Mouse (Mus musculus) stomach, embryonic 15.5 days (tissue): ENCODE measurements around the gene Rundc3b. TPM values are rescaled to one million over a fixed set of nuclear protein-coding genes. Genes with fewer than 3 reads are reported as not detected.

Experiments used
- ATAC-seq: fragments of 200-750 bp; cut with Nextera tagmentation; 2 replicates; pipeline ENCODE4 v1.8.0; 2017; ENCODE audit warnings: low read depth, moderate number of reproducible peaks, moderate TSS enrichment; ENCODE audit not compliant: insufficient read depth, low FRiP score
- H3K27ac ChIP-seq: fragments of 300-500 bp; sonication (generic); 2 replicates; pipeline ENCODE4 v1.5.1; 2015; ENCODE audit warnings: mild to moderate bottlenecking, inconsistent platforms
- H3K27me3 ChIP-seq: fragments of 300-500 bp; sonication (generic); replicated peaks from 2 replicates; pipeline ENCODE4 v1.6.1; 2015; ENCODE audit warnings: inconsistent platforms
- H3K36me3 ChIP-seq: fragments of 300-500 bp; sonication (generic); 2 replicates; pipeline ENCODE4 v1.6.1; 2015; ENCODE audit warnings: inconsistent platforms
- H3K4me1 ChIP-seq: fragments of 300-500 bp; sonication (generic); 2 replicates; pipeline ENCODE4 v1.6.1; 2015; ENCODE audit warnings: inconsistent platforms
- H3K4me2 ChIP-seq: fragments of 300-500 bp; sonication (generic); 2 replicates; pipeline ENCODE4 v1.6.1; 2015; ENCODE audit warnings: mild to moderate bottlenecking, inconsistent platforms
- H3K4me3 ChIP-seq: fragments of 300-500 bp; sonication (generic); replicated peaks from 2 replicates; pipeline ENCODE4 v1.5.1; 2015; ENCODE audit warnings: inconsistent platforms
- H3K9ac ChIP-seq: fragments of 300-500 bp; sonication (generic); 2 replicates; pipeline ENCODE4 v1.6.1; 2015; ENCODE audit warnings: inconsistent platforms
- H3K9me3 ChIP-seq: fragments of 300-500 bp; sonication (generic); 2 replicates; pipeline ENCODE4 v1.6.1; 2016; ENCODE audit warnings: inconsistent platforms
- WGBS: fragments of 180-500 bp; shearing (Covaris S2); methylation state at CpG from one replicate; pipeline ENCODE4 v1.1.7; 2015; 5-methylcytosine and 5-hydroxymethylcytosine counted together
- polyA plus RNA-seq: library from polyadenylated mRNA; unstranded; fragments of >200 nt; fragmentation: Nextera tagmentation; extraction: Ambion mirVana; gene quantifications from 2 replicates; pipeline ENCODE4 v1.2.1, GENCODE M21; 2015

Gene Rundc3b
- polyA plus RNA-seq, 1 experiment from 2014 or later, result 3.1 TPM

DNA sequence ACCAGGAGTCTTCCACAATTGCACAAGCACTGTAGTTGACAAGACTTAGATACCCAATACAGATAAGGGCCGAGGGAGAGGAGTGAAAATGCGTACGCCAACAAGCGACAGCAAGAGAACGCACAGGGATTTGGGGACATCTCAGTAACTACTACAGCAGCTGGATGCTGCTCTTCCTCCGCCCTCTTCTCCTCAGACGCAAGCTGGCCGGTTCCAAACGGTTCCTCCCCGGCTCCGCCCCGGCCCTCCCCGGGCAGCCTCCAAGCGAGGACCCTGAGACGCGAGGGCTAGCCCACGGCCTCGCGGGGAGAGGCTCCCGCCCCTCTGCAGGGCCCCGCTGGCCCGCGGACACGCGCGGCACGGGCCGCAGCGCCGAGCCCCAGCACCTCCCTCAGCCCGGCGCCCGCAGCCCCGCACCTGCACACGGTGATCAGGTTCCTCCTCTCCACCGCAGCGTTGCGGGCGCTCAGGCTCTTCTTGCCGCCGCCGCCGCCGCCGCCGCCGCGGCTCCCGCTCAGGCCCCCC, 619 bp downstream of the Rundc3b start:
- H3K9me3 ChIP-seq, result no peaks in the 10 kb centered on the region
- H3K9ac ChIP-seq, result peak overlapping the region; percentile 56
- H3K27ac ChIP-seq, result peak overlapping the region; percentile 49; the same call in 1 of the 2 replicates
- peaks cover 2% of the 10 kb centered on the region; the same call in 1 of the 2 replicates for H3K4me1 ChIP-seq
- under 1% methylated on average over 48 of the region's 49 CpGs for WGBS
- H3K27me3 ChIP-seq, result no peaks in the 10 kb centered on the region
- H3K4me3 ChIP-seq, result peak overlapping the region; percentile 86
- ATAC-seq, result peak; percentile 59
- no peaks in the 10 kb centered on the region for H3K36me3 ChIP-seq
- H3K4me2 ChIP-seq, result peak overlapping the region; percentile 99

DNA sequence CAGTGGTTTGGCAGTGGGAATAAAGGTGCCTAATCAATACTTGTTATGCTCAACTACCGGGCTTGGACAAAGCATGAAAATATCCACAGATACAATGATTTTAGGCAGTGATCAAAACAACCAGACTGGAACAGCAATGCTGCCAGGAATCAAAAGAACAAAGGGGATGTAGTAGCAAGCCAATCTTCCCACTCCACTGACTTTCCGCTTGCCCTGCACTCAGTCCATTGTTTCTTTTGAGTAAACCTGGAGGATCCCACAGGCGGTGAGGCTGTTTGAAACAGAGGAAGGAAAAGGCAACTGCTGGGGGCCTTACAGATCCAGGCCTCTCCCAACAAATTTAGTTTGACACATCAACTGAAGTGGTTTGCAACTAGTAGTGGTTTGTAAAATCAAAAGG, 51.6 kb downstream of the Rundc3b start:
- Histone ChIP-seq H3K27me3 (no peaks in the 10 kb centered on the region), H3K36me3 (no peaks in the 10 kb centered on the region), H3K27ac (no peak overlapping the region), H3K4me2 (no peak overlapping the region), H3K9me3 (no peaks in the 10 kb centered on the region), H3K9ac (no peak overlapping the region), H3K4me3 (no peak overlapping the region), H3K4me1 (no peaks in the 10 kb centered on the region; the same call in 1 of the 2 replicates)
- WGBS, result 55% methylated on average over 3 of the region's 3 CpGs
- no peak for ATAC-seq

DNA sequence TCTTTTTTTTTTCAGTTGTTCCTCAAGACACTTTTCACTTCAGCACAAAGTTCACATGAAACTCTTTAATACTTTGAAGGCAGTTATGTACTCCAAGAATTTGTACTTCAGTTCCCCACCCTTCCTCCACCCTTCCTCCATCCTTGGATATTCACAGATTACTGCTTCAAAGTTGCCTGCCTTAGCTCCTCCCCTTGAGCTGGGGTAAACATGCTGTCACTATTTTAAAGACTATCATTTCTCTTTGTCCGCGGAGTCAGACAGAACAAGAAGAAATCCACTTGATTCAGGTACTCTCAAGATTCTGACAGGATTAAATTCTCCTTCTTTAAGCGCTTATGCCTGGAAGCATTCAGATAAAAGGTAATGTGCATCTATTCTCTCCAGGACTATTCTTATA, 55.9 kb downstream of the Rundc3b start:
- no peak overlapping the region for H3K9ac ChIP-seq
- no peak overlapping the region for H3K4me2 ChIP-seq
- no peak overlapping the region for H3K27ac ChIP-seq
- ATAC-seq, result no peak
- no peaks in the 10 kb centered on the region for H3K27me3 ChIP-seq
- 34% methylated on average over 3 of the region's 3 CpGs for WGBS
- H3K4me1 ChIP-seq, result no peaks in the 10 kb centered on the region
- H3K4me3 ChIP-seq, result no peak overlapping the region
- no peaks in the 10 kb centered on the region for H3K9me3 ChIP-seq
- H3K36me3 ChIP-seq, result no peaks in the 10 kb centered on the region

DNA sequence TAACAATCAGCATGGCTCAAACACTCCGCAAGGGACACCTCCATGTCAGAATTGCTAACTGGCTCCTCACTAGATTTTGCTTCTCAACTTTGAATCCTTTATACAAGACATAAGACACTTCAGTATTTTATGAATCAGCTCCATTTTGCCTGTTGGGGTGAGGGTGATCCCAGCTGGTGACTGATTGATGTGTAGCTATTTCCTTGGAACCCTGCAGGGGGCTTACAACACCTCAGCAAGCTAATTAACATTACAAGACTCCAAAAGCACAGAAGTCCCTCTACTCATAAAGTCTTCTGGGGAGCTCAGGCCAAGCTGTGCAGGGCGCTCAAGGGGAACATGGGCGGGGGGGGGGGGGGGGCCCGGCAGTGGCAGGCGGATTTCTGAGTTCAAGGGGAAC, 78.2 kb downstream of the Rundc3b start:
- ATAC-seq, result no peak
- Histone ChIP-seq H3K36me3 (no peaks in the 10 kb centered on the region), H3K27ac (no peak overlapping the region), H3K4me3 (no peak overlapping the region), H3K4me1 (no peaks in the 10 kb centered on the region), H3K9ac (no peak overlapping the region), H3K27me3 (no peaks in the 10 kb centered on the region), H3K9me3 (no peaks in the 10 kb centered on the region), H3K4me2 (no peak overlapping the region)
- WGBS, result 75% methylated on average over 2 of the region's 5 CpGs

DNA sequence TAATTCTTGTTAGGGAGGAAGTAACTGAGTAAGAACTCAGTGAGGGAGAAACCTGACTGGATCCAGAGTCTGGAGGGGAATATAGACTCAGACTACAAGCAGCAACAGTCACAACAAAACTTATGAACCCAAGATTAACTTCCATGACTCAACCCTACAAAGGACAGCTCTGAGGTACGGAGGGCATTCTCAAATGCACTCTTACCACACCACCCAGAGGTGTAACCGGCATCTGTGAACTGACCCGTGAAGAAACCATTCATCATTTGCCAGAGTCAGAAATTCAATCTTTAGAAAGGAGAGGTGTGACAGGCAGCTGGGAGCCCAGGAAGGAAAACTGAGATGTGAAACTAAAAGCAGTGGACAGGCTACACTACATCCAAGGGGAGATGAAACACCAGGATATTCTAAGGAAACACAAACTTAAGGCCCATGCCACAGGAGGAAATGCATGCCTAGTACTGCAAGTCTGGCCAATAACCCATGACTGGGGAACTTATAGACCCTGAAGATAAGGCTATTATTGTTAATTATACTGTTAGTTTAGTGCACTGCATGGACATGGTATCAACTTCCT, 80.0 kb downstream of the Rundc3b start:
- Histone ChIP-seq H3K4me3 (no peak overlapping the region), H3K4me2 (no peak overlapping the region), H3K4me1 (no peaks in the 10 kb centered on the region), H3K9ac (no peak overlapping the region), H3K27ac (no peak overlapping the region), H3K27me3 (no peaks in the 10 kb centered on the region), H3K9me3 (no peaks in the 10 kb centered on the region), H3K36me3 (no peaks in the 10 kb centered on the region)
- no peak for ATAC-seq
- WGBS, result 49% methylated on average over 3 of the region's 3 CpGs

DNA sequence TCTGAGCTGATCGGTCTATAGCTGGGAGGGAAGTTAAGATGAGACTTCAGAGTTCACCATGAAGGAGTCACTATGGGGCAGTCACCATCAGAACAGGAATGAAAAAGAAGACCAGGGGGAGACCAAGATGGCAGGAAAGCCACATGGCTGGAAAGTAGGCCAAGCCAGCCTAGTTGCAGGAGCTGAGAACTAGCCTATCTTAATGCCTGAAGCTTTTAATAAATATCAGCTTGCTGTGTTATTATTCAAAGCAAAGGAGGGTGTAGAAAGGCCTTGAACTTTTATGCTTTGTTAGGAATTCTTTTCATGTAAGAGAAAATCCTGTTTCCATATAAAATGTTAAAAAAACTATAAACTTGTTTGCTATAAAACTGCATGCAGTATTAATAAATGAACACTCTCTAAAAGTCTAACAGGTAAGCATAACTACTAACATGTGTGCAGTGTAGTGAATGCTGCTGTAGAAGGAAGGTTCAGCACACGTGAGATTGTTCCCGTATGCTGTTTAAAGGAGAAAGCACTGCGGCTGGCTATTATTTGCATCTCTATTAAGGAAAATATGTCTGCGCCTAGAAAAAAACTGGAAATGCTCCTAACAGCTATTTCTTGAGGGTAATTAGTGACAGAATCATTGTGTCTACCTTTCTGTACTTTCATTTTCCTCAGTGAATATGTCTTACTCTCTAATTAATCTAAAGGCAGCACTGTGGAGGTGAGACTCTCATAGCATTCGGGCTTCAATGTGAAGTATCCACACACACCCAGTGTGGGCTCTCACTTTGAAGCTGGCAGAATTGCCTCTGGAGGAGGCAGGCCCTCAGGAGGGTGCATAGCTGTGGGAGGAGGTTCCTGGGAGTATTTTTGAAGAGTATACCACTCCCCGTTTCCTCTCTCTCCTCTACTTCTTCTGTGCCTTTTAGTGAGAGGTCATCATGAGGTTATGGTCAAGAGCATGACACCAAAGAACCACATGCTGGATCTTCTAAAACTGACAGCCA, 81.3 kb downstream of the Rundc3b start:
- no peaks in the 10 kb centered on the region for H3K9me3 ChIP-seq
- H3K27ac ChIP-seq, result no peak overlapping the region

DNA sequence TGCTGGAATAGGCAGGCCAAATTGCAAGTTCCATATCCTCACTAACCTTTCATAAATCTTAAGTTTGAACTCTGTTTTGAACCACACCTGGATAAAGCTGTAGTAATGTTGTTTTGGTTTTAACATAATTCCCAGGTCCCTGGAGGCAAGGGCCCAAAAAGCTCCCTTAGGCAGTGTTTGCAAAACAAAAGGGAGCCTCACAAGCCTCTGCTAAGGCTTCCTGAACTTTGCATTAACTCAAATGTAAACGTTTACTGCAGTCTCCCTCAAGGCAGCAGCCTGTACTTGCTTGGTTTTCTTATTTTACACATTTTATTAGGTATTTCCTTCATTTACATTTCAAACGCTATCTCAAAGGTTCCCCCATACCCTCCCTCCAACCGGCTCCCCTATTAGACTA, 103.7 kb downstream of the Rundc3b start:
- Histone ChIP-seq H3K27me3 (no peaks in the 10 kb centered on the region), H3K27ac (no peak overlapping the region), H3K4me1 (no peaks in the 10 kb centered on the region), H3K4me3 (no peak overlapping the region), H3K9ac (no peak overlapping the region), H3K36me3 (no peaks in the 10 kb centered on the region), H3K4me2 (no peak overlapping the region), H3K9me3 (no peaks in the 10 kb centered on the region)
- WGBS, result 45% methylated on average over 3 of the region's 3 CpGs
- no peak for ATAC-seq

More for the DNA sequence above, 81.3 kb downstream of the Rundc3b start:
- ATAC-seq, result no peak
- Histone ChIP-seq H3K4me1 (no peaks in the 10 kb centered on the region), H3K9ac (no peak overlapping the region), H3K36me3 (no peaks in the 10 kb centered on the region), H3K4me2 (no peak overlapping the region), H3K27me3 (no peaks in the 10 kb centered on the region), H3K4me3 (no peak overlapping the region)
- 70% methylated on average over 7 of the region's 7 CpGs for WGBS

DNA sequence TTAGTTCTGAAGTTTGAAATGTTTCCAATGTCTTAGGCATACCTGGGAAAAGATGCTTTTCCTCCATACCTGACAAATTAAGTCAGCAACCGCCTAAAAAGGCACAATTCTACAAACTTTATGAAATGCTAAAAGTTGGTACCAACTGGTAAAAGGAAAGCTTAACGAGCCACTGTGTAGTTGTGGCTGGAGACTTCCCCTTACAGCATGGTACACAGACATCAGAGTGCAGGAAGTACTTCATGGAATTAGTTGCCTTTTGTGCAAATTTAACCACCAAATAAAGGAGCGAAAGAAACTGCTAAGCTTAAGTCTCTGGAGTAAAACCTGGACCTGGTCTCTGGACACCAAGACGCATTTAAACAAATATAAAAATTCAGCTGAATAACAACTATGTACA, 131.0 kb downstream of the Rundc3b start:
- 77% methylated on average over 4 of the region's 4 CpGs for WGBS
- no peak overlapping the region for H3K9ac ChIP-seq
- no peak overlapping the region for H3K4me3 ChIP-seq
- H3K4me2 ChIP-seq, result no peak overlapping the region
- no peaks in the 10 kb centered on the region for H3K4me1 ChIP-seq
- H3K27ac ChIP-seq, result no peak overlapping the region
- no peak for ATAC-seq
- no peaks in the 10 kb centered on the region for H3K27me3 ChIP-seq
- H3K36me3 ChIP-seq, result no peaks in the 10 kb centered on the region
- H3K9me3 ChIP-seq, result no peaks in the 10 kb centered on the region

DNA sequence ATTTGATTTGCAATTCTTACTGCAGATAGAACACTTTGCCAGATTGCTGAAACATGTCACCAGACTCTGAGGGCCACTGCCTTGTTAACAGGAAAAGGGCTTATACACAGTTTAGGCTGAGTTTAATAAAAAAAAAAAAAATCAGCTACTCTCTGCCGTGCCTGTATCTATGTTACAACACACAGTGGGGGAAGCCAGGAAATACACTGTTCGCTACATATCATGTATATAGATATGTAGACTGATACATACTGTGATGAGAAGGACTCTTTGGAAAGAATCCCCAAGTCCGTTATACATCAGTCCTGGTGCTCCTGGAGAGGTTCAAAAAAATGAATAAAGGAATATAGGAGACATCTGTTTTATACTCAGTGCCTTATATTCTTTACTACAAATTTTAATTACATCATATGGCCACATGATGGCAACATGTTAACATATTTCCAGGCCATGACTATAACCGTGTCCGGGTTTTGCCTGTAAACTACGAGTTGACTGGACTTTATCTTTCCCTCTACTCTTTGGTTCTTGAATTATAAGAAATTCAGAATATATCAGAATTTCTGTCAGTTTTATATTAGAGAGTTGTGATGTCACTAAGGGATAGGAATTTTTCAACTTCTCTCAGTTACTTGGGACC, 133.2 kb downstream of the Rundc3b start:
- Histone ChIP-seq H3K9me3 (no peaks in the 10 kb centered on the region), H3K27me3 (no peaks in the 10 kb centered on the region), H3K4me2 (no peak overlapping the region), H3K4me3 (no peak overlapping the region), H3K36me3 (no peaks in the 10 kb centered on the region), H3K4me1 (no peaks in the 10 kb centered on the region), H3K9ac (no peak overlapping the region), H3K27ac (no peak overlapping the region)
- 37% methylated on average over 6 of the region's 6 CpGs for WGBS
- no peak; the same call in 1 of the 2 replicates for ATAC-seq

DNA sequence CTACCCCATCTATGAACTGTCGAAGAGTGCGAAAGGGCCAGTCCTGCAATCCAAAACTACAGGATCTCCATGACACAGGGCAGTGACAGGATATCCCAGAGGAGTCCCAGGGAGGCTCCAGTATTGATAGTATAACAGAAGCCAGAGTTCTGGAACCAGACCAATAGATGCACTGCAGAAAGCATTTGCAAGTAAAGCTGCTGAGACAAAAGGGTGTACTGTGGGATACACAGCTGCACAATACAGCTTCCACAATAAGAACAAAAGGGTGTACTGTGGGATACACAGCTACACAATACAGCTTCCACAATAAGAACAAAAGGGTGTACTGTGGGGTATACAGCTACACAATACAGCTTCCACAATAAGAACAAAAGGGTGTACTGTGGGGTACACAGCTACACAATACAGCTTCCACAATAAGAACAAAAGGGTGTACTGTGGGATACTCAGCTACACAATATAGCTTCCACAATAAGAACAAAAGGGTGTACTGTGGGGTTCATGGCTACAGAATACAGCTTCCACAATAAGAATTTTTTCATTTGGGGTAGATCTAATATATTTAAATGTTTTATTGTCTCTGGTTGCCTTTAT, 134.0 kb downstream of the Rundc3b start:
- no peaks in the 10 kb centered on the region for H3K27me3 ChIP-seq
- no peak overlapping the region for H3K27ac ChIP-seq
- WGBS, result 84% methylated on average over 2 of the region's 2 CpGs
- H3K9me3 ChIP-seq, result no peaks in the 10 kb centered on the region
- H3K4me2 ChIP-seq, result no peak overlapping the region
- H3K9ac ChIP-seq, result no peak overlapping the region
- no peak overlapping the region for H3K4me3 ChIP-seq
- H3K4me1 ChIP-seq, result no peaks in the 10 kb centered on the region
- no peaks in the 10 kb centered on the region for H3K36me3 ChIP-seq
- ATAC-seq, result no peak

DNA sequence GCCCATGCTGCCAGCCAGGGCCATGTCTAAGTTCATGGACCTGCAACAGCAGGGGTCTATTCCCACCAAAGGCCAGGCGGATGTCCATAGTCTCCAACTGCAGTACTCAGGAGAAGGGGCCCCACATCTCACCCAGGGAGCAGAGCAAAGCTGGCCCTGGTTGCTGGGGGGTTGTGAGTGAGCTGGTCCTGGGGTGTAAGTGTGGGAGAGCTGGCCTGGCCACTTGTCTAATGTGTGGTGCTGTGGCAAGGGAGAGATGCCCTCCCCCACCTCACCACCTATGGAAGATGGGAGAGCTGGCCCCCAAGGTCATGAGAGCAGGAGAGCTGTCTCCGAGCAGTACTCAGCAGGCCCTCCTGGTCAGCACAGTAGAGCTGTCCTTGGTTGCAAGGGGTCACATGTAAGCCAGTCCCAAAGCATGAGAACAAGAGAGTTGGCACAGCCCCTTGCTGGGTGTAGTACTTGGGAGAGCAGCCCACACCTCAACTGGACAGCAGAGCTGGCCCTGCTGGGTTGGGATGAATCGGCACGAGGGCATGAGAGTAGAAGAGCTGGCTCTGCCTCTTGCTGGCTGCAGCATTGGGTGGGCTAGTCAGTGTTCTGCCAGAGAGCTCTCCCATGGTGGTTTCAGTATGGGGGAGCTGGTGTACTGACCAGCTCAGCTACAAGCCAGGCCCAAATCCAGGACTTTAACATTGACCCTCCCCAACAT, 134.6 kb downstream of the Rundc3b start:
- no peaks in the 10 kb centered on the region for H3K4me1 ChIP-seq
- no peaks in the 10 kb centered on the region for H3K9me3 ChIP-seq
- H3K4me3 ChIP-seq, result no peak overlapping the region
- H3K36me3 ChIP-seq, result no peaks in the 10 kb centered on the region
- no peak overlapping the region for H3K27ac ChIP-seq
- no peak for ATAC-seq
- H3K27me3 ChIP-seq, result no peaks in the 10 kb centered on the region
- H3K9ac ChIP-seq, result no peak overlapping the region
- no peak overlapping the region for H3K4me2 ChIP-seq
- 76% methylated on average over 4 of the region's 4 CpGs for WGBS
